Mouse (Mus musculus): ENCODE results near the gene Cdk14.
"Not testable (repeated sequence)": the region's sequence is repeated elsewhere in the genome, so short reads cannot be mapped to it uniquely, and the experiment has no call there.

The Cdk14 gene

DNA sequence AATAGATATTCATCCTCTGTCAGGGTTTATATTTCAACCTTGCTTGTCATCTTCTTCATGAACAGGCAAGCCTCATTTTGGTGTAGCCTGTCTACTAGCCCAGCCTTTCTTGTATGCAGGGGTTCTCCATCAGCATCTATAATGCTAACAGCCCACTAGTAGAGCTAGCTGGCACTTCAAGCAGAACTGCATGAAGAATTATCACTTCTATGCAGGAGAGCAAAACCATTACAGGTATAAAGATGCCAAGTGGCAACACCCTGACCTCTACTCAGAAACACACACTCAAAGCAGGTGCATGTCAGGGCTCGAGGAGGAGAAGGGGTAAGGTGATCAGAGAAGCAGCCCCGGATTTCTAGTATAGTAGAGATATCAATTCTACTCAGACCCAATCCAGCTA is 155.4 kb downstream of the Cdk14 start:
- DNase-seq (ENCODE audit: low spot score), result no peak

GRCm38 (mm10) chr5:5261725-5262296 is 158.3 kb downstream of the Cdk14 start:
- no peak for DNase-seq (ENCODE audit: low spot score)

GRCm38 (mm10) chr5:5260966-5261724 is 159.0 kb downstream of the Cdk14 start:
- DNase-seq (ENCODE audit: low spot score), result no peak

GRCm38 (mm10) chr5:5260309-5260708 is 159.8 kb downstream of the Cdk14 start:
- DNase-seq (ENCODE audit: low spot score), result no peak

- no peak for DNase-seq (ENCODE audit: low spot score)
These were observed 165.7 kb downstream of the Cdk14 start for GRCm38 (mm10) chr5:5254391-5254790.

DNA sequence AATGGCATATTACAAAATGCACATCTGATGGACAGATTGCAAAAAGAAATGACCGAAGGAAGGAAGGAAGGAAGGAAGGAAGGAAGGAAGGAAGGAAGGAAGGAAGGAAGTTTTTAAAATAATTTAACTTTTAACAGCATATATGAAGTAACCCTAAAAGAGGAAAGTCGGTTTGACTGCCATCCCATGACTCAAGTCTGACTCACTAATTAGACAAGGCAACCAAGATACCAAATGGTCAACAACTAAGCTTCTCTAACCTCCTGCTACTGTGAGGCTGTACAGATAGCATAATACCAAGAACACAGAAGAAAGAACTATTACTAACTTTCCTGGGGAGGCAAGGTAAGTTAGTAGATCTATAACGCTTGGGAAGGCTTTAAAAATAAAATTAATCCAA is 166.9 kb downstream of the Cdk14 start:
- DNase-seq (ENCODE audit: low spot score), result no peak

DNA sequence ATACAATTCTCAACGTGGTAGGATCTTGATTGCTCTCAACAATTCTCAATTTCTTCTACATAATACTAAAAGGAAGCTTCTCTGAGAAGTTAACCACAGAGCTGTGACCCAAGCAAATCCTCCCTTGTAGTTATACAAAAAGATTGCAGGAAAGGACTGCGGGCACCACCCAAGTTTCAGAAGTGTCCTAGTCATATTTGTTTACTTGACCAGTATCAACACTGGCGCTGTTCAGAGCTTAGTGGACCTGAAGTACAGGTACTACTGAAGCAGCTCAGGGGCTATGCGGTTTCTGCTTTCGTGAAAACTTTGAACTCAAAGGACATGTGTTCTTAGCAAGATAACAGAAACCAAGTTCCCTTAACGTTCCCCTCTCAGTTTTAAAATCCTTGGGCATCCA is 172.4 kb downstream of the Cdk14 start:
- DNase-seq (ENCODE audit: low spot score), result no peak

DNA sequence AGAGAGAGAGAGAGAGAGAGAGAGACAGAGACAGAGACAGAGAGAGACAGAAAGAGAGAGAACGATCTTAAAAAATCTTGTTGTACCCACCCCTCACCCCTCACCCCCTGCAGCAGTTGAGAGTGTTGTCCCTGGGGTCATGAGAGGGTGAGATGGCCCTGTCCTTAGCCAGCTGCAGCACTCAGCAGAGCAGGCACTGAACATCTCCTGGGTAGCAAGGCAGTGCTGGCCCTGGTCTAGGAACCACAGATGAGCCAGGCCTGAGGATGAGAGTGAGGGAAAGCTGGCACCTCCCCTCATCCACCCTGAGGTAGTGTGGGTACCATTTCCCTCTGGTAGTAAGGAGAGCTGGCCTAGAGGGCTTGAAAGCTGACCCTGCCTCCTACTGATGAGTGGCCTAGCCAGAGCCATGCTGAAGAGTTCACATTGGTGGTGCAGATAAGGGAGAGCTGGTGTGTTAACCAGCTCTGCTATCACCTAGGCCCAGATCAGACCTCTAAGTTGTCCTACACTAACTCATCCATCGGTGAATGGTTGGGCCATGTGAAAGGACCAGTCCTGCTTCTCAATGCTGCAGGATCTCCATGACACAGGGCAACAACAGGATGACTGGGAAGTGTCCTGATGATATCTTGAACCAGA is 173.5 kb downstream of the Cdk14 start:
- DNase-seq (ENCODE audit: low spot score), result no peak

GRCm38 (mm10) chr5:5245182-5245581 is 174.9 kb downstream of the Cdk14 start:
- DNase-seq (ENCODE audit: low spot score), result no peak

GRCm38 (mm10) chr5:5243648-5244047 is 176.5 kb downstream of the Cdk14 start:
- no peak for DNase-seq (ENCODE audit: low spot score)

DNA sequence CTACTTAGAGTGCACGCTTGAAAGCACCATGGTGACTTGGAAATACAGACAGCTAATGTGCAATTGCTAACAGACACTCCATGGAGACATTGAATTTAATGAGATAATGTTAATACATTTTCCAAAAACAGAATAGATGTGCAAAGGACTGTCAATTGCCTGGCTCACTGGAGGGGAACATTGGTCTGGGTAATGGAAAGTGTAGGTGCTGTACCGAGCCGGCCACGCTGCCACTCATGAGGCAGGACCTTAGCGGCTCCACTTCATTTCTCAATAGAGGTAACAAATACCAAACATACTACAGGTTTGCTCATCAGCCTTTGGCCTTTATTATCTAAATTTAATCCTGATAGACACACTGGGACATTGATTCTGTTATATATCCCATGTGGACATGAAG is 177.4 kb downstream of the Cdk14 start:
- DNase-seq (ENCODE audit: low spot score), result no peak

DNA sequence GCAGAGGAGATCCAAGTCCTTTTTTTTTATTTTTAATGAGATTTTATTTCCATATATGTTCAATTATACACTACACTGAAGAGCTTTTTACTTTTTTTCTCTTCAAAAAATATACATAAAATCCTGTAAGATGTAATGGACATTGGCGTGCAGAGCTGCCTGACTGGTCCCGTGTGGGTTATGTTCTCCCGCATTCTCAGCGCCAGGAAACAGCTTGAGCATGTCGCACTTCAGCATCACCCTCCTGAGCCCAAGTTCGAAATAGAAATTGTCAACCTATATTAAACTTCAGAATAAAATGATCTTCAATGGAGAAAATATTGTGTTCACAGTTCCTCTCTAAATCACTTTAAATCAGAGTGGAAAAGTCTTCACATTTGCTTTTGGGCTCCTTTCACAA is 179.0 kb downstream of the Cdk14 start:
- no peak for DNase-seq (ENCODE audit: low spot score)

DNA sequence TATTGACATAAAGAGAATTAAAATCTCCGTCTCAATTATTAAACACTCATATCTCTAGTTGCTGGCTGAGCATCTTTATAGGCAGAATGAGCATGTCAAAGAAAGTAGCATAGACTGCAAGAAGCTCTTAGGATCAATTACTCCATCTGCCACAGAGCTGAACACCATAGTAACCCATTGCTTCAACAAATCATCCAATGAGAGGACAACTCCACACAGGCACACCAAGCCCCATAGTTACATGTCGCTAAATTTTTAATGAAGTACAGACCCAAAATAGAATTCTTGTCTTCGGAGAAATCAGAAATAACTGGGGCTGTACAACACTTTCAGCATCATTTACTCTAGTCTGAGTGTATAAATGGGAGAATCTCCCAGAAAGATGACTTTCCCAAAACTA is 180.0 kb downstream of the Cdk14 start:
- DNase-seq (ENCODE audit: low spot score), result no peak

- not testable (repeated sequence) for DNase-seq (ENCODE audit: low spot score)
These were observed 185.2 kb downstream of the Cdk14 start for GRCm38 (mm10) chr5:5234935-5235334.

- no peak for DNase-seq (ENCODE audit: low spot score)
These were observed 193.1 kb downstream of the Cdk14 start for GRCm38 (mm10) chr5:5226966-5227365.

GRCm38 (mm10) chr5:5211780-5212135 is 208.4 kb downstream of the Cdk14 start:
- no peak for DNase-seq (ENCODE audit: low spot score)

DNA sequence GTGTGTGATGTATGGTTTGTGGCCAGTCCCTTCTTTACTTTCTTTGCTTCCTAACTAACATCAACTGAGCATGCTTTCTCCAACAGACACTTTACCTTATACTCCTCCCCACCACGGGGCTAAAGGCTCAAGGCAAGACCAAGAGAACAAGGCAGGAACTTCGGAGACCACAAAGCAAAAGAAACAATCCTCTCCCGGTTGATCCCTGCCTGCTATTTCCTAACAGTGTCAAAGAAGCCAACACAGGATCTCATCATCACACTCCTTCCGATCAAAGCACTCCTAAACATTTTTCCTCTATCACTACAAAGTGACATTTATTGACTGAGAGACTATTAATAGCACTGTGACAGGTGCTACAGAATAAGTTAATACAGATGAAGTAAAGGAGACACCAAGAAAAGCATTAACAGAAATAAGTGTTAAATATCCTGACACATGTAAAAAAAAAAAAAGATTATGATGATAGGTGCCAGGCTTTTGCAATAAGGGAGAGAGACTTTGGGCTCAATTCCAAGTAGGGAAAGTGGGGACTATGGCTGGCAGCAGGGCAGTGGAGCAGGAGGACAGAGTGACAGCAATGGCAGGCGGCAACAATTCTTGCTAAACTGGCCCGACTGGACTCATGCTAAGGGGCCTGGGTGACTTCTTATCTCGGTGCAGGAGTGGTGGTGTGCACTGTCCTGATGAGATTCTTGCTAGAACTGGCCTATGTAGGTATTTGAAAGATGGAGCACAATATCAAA is 208.9 kb downstream of the Cdk14 start:
- DNase-seq (ENCODE audit: low spot score), result no peak

DNA sequence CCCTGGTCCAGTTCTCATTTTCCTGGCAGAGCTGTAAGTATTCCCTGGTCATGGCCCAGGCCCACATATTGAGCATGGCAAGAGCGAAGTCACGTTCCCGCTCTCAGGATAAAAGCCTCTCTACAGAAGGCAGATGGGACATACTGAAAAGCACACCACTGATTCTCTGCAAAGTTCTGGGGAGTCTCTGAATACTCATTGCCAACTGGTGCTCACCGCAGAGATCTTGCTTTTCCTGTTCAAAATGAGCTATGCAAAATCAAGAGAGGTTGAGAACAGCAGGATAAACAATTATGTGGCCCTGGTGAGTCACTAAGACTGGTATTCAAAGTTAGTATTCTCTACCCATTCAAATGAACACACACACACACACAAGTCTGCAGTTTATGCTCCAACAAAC is 212.1 kb downstream of the Cdk14 start:
- DNase-seq (ENCODE audit: low spot score), result no peak

GRCm38 (mm10) chr5:5206012-5206411 is 214.1 kb downstream of the Cdk14 start:
- DNase-seq (ENCODE audit: low spot score), result no peak

- no peak for DNase-seq (ENCODE audit: low spot score)
These were observed 225.4 kb downstream of the Cdk14 start for GRCm38 (mm10) chr5:5194562-5195221.

GRCm38 (mm10) chr5:5189590-5189989 is 230.5 kb downstream of the Cdk14 start:
- no peak for DNase-seq (ENCODE audit: low spot score)
